Mouse (Mus musculus) heart, embryonic 11.5 days (tissue): ENCODE measurements around the gene Rpl10l. TPM values are rescaled to one million over a fixed set of nuclear protein-coding genes. Genes with fewer than 3 reads are reported as not detected.

ENCODE experiments used
- ATAC-seq: fragments of 200-750 bp; cut with Nextera tagmentation; replicated peaks from 2 replicates; pipeline ENCODE4 v1.8.0; 2017; ENCODE audit warnings: moderate library complexity; ENCODE audit not compliant: insufficient number of reproducible peaks, low FRiP score, low TSS enrichment
- H3K27ac ChIP-seq: fragments of 300-500 bp; sonication (generic); 2 replicates; pipeline ENCODE4 v1.5.1; 2014; ENCODE audit warnings: mild to moderate bottlenecking, low read depth, low read length
- H3K27me3 ChIP-seq: fragments of 300-500 bp; sonication (generic); 2 replicates; pipeline ENCODE4 v1.6.1; 2014; ENCODE audit warnings: mild to moderate bottlenecking, low read length, mixed read lengths; ENCODE audit not compliant: control insufficient read depth, insufficient read depth
- H3K36me3 ChIP-seq: fragments of 300-500 bp; sonication (generic); 2 replicates; pipeline ENCODE4 v1.6.1; 2014; ENCODE audit warnings: mild to moderate bottlenecking, low read length, moderate library complexity, mixed read lengths; ENCODE audit not compliant: control insufficient read depth, insufficient read depth
- H3K4me1 ChIP-seq: fragments of 300-500 bp; sonication (generic); 2 replicates; pipeline ENCODE4 v1.6.1; 2014; ENCODE audit warnings: low read length; ENCODE audit not compliant: control insufficient read depth, insufficient read depth
- H3K4me2 ChIP-seq: fragments of 300-500 bp; sonication (generic); 2 replicates; pipeline ENCODE4 v1.6.1; 2014; ENCODE audit warnings: mild to moderate bottlenecking, moderate library complexity
- H3K4me3 ChIP-seq: fragments of 300-500 bp; sonication (generic); 2 replicates; pipeline ENCODE4 v1.5.1; 2014; ENCODE audit warnings: low read depth, low read length
- H3K9ac ChIP-seq: fragments of 300-500 bp; sonication (generic); 2 replicates; pipeline ENCODE4 v1.6.1; 2014; ENCODE audit warnings: mild to moderate bottlenecking, low read depth, low read length, moderate library complexity
- H3K9me3 ChIP-seq: fragments of 300-500 bp; sonication (generic); replicated peaks from 2 replicates; pipeline ENCODE4 v1.6.1; 2016; ENCODE audit warnings: low read length; ENCODE audit not compliant: control insufficient read depth
- WGBS: fragments of 180-500 bp; shearing (Covaris S2); extraction: QIAGEN DNeasy Blood & Tissue Kit; methylation state at CpG from one replicate; pipeline ENCODE4 v1.1.7; 2014; ENCODE audit not compliant: insufficient replicate concordance; 5-methylcytosine and 5-hydroxymethylcytosine counted together
- polyA plus RNA-seq: library from polyadenylated mRNA; unstranded; fragments of >200 nt; fragmentation: Nextera tagmentation; extraction: Ambion mirVana; gene quantifications from 2 replicates; pipeline ENCODE4 v1.2.1, GENCODE M21; 2014

Rpl10l gene
- not detected in 2 replicates for polyA plus RNA-seq

- H3K27me3 ChIP-seq = no peaks in the 10 kb centered on the region
- H3K36me3 ChIP-seq = no peaks in the 10 kb centered on the region
- no peak within 1 kb of the TSS for H3K4me2 ChIP-seq
- H3K9ac ChIP-seq = no peak within 1 kb of the TSS
- no peak within 1 kb of the TSS for H3K4me3 ChIP-seq
- no peaks in the 10 kb centered on the region for H3K9me3 ChIP-seq
- 94% methylated on average over 44 of the region's 44 CpGs for WGBS
- ATAC-seq = no peak
- H3K4me1 ChIP-seq = no peaks in the 10 kb centered on the region
- no peak within 1 kb of the TSS for H3K27ac ChIP-seq
Measured at GRCm38 (mm10) chr12:66283991-66284622, at the start of gene Rpl10l. TSS of gene Rpl10l (minus strand) at chr12:66284401.

- no peak for ATAC-seq
- no peaks in the 10 kb centered on the region for H3K9me3 ChIP-seq
- no peak overlapping the region for H3K4me2 ChIP-seq
- 73% methylated on average over 3 of the region's 3 CpGs for WGBS
- no peaks in the 10 kb centered on the region for H3K36me3 ChIP-seq
- no peaks in the 10 kb centered on the region for H3K27me3 ChIP-seq
- H3K4me1 ChIP-seq = no peaks in the 10 kb centered on the region
- no peak overlapping the region for H3K9ac ChIP-seq
- H3K4me3 ChIP-seq = no peak overlapping the region
- no peak overlapping the region for H3K27ac ChIP-seq
Measured at GRCm38 (mm10) chr12:66275890-66276289, 8.3 kb downstream of the Rpl10l start.

GRCm38 (mm10) chr12:66245461-66246099, 38.6 kb downstream of the Rpl10l start:
- Histone ChIP-seq H3K27ac (no peak overlapping the region), H3K27me3 (no peaks in the 10 kb centered on the region), H3K4me3 (no peak overlapping the region), H3K36me3 (no peaks in the 10 kb centered on the region), H3K9ac (no peak overlapping the region), H3K4me1 (no peaks in the 10 kb centered on the region), H3K9me3 (no peaks in the 10 kb centered on the region), H3K4me2 (no peak overlapping the region)
- WGBS = 76% methylated on average over 6 of the region's 6 CpGs
- ATAC-seq = no peak

GRCm38 (mm10) chr12:66234158-66234557, 50.0 kb downstream of the Rpl10l start:
- H3K4me2 ChIP-seq = no peak overlapping the region
- H3K27ac ChIP-seq = no peak overlapping the region
- ATAC-seq = no peak
- no peaks in the 10 kb centered on the region for H3K9me3 ChIP-seq
- H3K36me3 ChIP-seq = no peaks in the 10 kb centered on the region
- H3K27me3 ChIP-seq = no peaks in the 10 kb centered on the region
- 68% methylated on average over 3 of the region's 3 CpGs for WGBS
- no peaks in the 10 kb centered on the region for H3K4me1 ChIP-seq
- no peak overlapping the region for H3K9ac ChIP-seq
- H3K4me3 ChIP-seq = no peak overlapping the region
